Mouse (Mus musculus) myocyte (in vitro differentiated cells): ENCODE results near the gene Gm3383. TPM values are rescaled to one million over a fixed set of nuclear protein-coding genes. Genes with fewer than 3 reads are reported as not detected.
"Not testable (repeated sequence)": the region's sequence is repeated elsewhere in the genome, so short reads cannot be mapped to it uniquely, and the experiment has no call there.

Experiments used
- H3K27me3 ChIP-seq: one replicate; pipeline ENCODE4 v1.6.1; 2011; ENCODE audit not compliant: control insufficient read depth, insufficient read depth, insufficient read length
- H3K36me3 ChIP-seq: one replicate; pipeline ENCODE4 v1.6.1; 2011; ENCODE audit not compliant: control insufficient read depth, insufficient read depth
- H3K4me2 ChIP-seq: one replicate; pipeline ENCODE4 v1.6.1; 2011; ENCODE audit warnings: low read depth, control low read depth
- H3K4me3 ChIP-seq: one replicate; pipeline ENCODE4 v1.5.1; 2011; ENCODE audit warnings: mild to moderate bottlenecking, control low read depth, moderate library complexity
- H3K79me2 ChIP-seq: one replicate; pipeline ENCODE4 v1.6.1; 2011; ENCODE audit not compliant: control insufficient read depth, insufficient read depth
- H3ac ChIP-seq: one replicate; pipeline ENCODE4 v1.6.1; 2011; ENCODE audit not compliant: control insufficient read depth, insufficient read length
- polyA plus RNA-seq: library from polyadenylated mRNA; unstranded; fragments of >200 nt; fragmentation: generic; extraction: Trizol; gene quantifications from one replicate; pipeline ENCODE4 v1.2.1, GENCODE M21; 2012; ENCODE audit warnings: missing spikeins

The Gm3383 gene
- polyA plus RNA-seq: not detected

DNA sequence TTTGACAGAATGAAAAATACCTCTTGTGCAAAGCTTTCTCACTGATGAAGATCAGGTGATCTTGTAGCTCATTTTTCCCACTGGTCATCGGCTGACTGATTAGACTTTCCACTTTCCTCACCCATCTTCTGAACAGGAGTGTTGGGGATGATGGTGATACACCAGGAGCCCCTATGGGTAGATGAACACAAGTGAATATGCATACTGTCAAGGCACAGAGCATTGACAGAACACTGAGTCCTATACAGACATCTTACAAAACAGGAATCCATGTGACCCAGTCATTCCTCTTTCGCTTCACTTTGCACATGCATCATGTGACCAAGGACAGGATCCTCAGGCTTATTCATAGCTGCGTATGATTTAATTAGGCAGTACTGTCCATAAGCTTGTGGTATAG lies at the start of gene Gm3383:
TSS of gene Gm3383 (minus strand) at position 101 of the 400 bp plus-strand sequence.
- not testable (repeated sequence) for H3K79me2 ChIP-seq, H3K36me3 ChIP-seq, H3ac ChIP-seq, H3K4me3 ChIP-seq, H3K4me2 ChIP-seq, H3K27me3 ChIP-seq

DNA sequence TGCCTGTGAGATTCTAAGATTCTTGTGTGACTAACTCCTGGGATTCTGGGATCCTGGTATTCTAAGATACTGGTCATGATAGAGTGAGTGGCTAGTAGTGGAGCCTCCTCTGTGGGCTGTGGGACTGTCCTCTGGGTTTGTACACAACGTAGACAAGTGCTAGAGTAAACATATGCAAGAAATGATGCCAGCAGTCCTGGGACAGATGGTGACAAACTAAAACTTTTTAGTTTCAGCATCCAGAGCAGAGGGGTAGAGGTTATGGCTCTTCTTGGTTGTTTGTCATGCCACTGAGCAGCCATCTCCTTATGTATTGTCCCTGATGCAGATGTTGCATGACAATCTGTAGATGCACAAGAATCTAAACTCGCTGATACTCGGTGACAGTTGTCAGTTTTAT lies 48.1 kb upstream of the Gm3383 start:
- not testable (repeated sequence) for H3K36me3 ChIP-seq, H3K4me3 ChIP-seq, H3K27me3 ChIP-seq, H3ac ChIP-seq, H3K4me2 ChIP-seq, H3K79me2 ChIP-seq

DNA sequence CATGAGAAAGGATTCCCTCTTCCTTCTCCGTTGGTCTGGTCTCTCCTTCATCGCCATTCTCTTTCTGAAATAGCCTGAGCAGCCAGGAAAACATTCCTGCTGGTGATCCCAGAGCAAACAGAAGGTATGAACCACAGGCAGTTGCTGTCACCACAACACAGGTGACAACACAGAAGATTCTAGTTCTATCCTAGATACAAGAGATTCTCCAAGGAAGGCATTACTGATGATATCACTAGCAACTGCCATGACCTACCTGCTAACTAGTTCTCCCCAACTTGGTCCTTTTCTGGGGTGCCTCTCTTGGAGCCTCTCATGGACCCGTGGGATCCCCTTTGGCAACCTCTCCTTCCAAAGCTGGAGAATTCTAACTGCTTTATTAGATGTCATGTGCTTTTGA lies 22.4 kb upstream of the Gm3383 start, which contains the start of gene Gm3424:
TSS of gene Gm3424 (minus strand) at position 101 of the 400 bp plus-strand sequence.
- H3K4me2 ChIP-seq, H3K27me3 ChIP-seq, H3K4me3 ChIP-seq, H3ac ChIP-seq, H3K79me2 ChIP-seq, H3K36me3 ChIP-seq: not testable (repeated sequence)

DNA sequence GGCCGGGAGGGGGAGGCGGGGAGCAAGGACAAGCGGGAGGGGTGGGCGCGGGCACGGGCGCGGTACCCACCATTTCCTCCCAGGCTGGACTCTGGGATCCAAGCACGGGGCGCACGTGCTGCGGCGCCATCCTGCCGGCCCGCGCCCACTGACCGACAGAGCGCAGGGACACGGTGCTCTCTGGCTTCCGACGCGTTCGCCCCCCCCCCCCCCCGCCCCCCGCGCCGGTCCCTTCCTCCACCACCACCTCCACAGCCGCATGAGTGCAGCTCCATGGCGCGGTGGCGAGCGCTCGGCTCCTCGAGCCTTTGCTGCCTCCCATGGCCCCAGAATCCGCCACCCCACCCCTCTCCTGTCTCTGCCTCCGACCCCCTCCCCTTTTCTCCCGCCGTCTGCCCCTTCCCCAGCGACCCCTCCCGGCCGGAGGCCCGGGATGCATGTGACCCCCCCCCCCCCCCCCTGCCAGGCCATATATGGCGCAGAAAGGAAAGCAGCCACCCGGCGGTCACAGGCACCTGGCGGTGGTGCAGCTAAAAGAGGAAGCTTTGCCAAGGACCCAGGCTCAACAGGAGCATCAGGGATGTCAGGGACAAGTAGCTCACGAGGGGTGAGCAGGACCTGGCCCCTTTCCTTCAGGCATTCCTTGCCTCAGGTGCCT lies 5.0 kb upstream of the Gm3383 start:
- not testable (repeated sequence) for H3K79me2 ChIP-seq, H3ac ChIP-seq, H3K36me3 ChIP-seq, H3K4me2 ChIP-seq, H3K27me3 ChIP-seq, H3K4me3 ChIP-seq

DNA sequence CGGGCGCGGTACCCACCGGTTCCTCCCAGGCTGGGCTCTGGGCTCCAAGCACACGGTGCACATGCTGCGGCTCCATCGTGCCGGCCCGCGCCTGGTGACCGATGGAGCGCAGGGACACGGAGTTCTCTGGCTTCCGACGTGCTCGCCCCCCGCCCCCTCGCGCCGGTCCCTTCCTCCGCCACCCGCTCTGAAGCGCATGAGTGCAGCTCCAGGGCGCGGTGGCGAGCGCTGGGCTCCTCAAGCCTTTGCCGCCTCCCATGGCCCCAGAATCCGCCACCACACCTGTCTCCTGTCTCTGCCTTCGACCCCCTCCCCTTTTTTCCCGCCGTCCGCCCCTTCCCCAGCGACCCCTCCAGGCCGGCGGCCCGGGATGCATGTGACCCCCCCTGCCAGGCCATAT lies 66.3 kb downstream of the Gm3383 start, which contains the start of gene Gm3373:
TSS of gene Gm3373 (minus strand) at position 101 of the 400 bp plus-strand sequence.
- not testable (repeated sequence) for H3ac ChIP-seq, H3K36me3 ChIP-seq, H3K79me2 ChIP-seq, H3K27me3 ChIP-seq, H3K4me3 ChIP-seq, H3K4me2 ChIP-seq

DNA sequence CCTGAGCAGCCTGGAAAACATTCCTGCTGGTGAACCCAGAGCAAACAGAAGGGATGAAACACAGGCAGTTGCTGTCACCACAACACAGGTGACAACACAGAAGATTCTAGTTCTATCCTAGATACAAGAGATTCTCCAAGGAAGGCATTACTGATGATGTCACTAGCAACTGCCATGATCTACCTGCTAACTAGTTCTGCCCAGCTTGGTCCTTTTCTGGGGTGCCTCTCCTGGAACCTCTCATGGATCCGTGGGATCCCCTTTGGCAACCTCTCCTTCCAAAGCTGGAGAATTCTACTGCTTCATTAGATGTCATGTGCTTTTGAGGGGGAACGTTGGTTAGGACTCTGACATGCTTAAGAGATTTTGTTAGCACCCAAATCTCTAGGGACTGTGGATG lies 120.4 kb downstream of the Gm3383 start, which contains the start of gene Gm9603:
TSS of gene Gm9603 (minus strand) at position 101 of the 400 bp plus-strand sequence.
- not testable (repeated sequence) for H3K4me2 ChIP-seq, H3K79me2 ChIP-seq, H3K4me3 ChIP-seq, H3K36me3 ChIP-seq, H3K27me3 ChIP-seq, H3ac ChIP-seq

DNA sequence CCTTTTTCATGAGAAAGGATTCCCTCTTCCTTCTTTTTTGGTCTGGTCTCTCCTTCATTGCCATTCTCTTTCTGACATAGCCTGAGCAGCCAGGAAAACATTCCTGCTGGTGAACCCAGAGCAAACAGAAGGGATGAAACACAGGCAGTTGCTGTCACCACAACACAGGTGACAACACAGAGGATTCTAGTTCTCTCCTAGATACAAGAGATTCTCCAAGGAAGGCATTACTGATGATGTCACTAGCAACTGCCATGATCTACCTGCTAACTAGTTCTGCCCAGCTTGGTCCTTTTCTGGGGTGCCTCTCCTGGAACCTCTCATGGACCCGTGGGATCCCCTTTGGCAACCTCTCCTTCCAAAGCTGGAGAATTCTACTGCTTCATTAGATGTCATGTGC lies 174.9 kb downstream of the Gm3383 start, which contains the start of gene Gm8265:
TSS of gene Gm8265 (minus strand) at position 101 of the 400 bp plus-strand sequence.
- not testable (repeated sequence) for H3K4me3 ChIP-seq, H3K27me3 ChIP-seq, H3ac ChIP-seq, H3K36me3 ChIP-seq, H3K4me2 ChIP-seq, H3K79me2 ChIP-seq

Other genes with a start within 250 kb of the Gm3383 start
- not detected for gene Gm8265, start 175.0 kb downstream of the Gm3383 start, polyA plus RNA-seq
- gene Gm9603, start 120.5 kb downstream of the Gm3383 start, polyA plus RNA-seq: not detected
- gene Gm3373, start 66.4 kb downstream of the Gm3383 start, polyA plus RNA-seq: not detected
- gene Gm3424, start 22.3 kb upstream of the Gm3383 start, polyA plus RNA-seq: not detected
- gene Gm8237, start 72.4 kb upstream of the Gm3383 start, polyA plus RNA-seq: not detected
- not detected for gene Gm3248, start 153.8 kb upstream of the Gm3383 start, polyA plus RNA-seq
- not detected for gene Gm3453, start 171.2 kb upstream of the Gm3383 start, polyA plus RNA-seq